Mouse (Mus musculus) neural tube, embryonic 15.5 days (tissue): Measurements from ENCODE around the gene Bcl10. TPM values are rescaled to one million over a fixed set of nuclear protein-coding genes. Genes with fewer than 3 reads are reported as not detected.
A peak's percentile ranks its signal among the peaks of the same experiment; 100 is the strongest.
"Not testable (repeated sequence)": the region's sequence is repeated elsewhere in the genome, so short reads cannot be mapped to it uniquely, and the experiment has no call there.

Experiments
- ATAC-seq: fragments of 200-750 bp; cut with Nextera tagmentation; 2 replicates; pipeline ENCODE4 v1.8.0; 2017; ENCODE audit warnings: mild to moderate bottlenecking, moderate TSS enrichment, moderate library complexity; ENCODE audit not compliant: low FRiP score
- H3K27ac ChIP-seq: fragments of 300-500 bp; sonication (generic); replicated peaks from 2 replicates; pipeline ENCODE4 v1.5.1; 2015; ENCODE audit warnings: mild to moderate bottlenecking, inconsistent platforms
- H3K27me3 ChIP-seq: fragments of 300-500 bp; sonication (generic); replicated peaks from 2 replicates; pipeline ENCODE4 v1.6.1; 2015; ENCODE audit warnings: inconsistent platforms
- H3K36me3 ChIP-seq: fragments of 300-500 bp; sonication (generic); 2 replicates; pipeline ENCODE4 v1.6.1; 2015; ENCODE audit warnings: inconsistent platforms
- H3K4me1 ChIP-seq: fragments of 300-500 bp; sonication (generic); 2 replicates; pipeline ENCODE4 v1.6.1; 2015; ENCODE audit warnings: inconsistent platforms
- H3K4me2 ChIP-seq: fragments of 300-500 bp; sonication (generic); 2 replicates; pipeline ENCODE4 v1.6.1; 2015; ENCODE audit warnings: inconsistent platforms, mild to moderate bottlenecking, moderate library complexity
- H3K4me3 ChIP-seq: fragments of 300-500 bp; sonication (generic); replicated peaks from 2 replicates; pipeline ENCODE4 v1.5.1; 2015; ENCODE audit warnings: mild to moderate bottlenecking, inconsistent platforms
- H3K9ac ChIP-seq: fragments of 300-500 bp; sonication (generic); replicated peaks from 2 replicates; pipeline ENCODE4 v1.6.1; 2015; ENCODE audit warnings: mild to moderate bottlenecking, inconsistent platforms
- H3K9me3 ChIP-seq: fragments of 300-500 bp; sonication (generic); replicated peaks from 2 replicates; pipeline ENCODE4 v1.6.1; 2016; ENCODE audit warnings: inconsistent platforms
- WGBS: fragments of 180-500 bp; shearing (Covaris S2); methylation state at CpG from one replicate; pipeline ENCODE4 v1.1.7; 2015; ENCODE audit warnings: mixed read lengths; 5-methylcytosine and 5-hydroxymethylcytosine counted together
- polyA plus RNA-seq: library from polyadenylated mRNA; unstranded; fragments of >200 nt; fragmentation: Nextera tagmentation; extraction: Ambion mirVana; gene quantifications from 2 replicates; pipeline ENCODE4 v1.2.1, GENCODE M21; 2015

Gene Bcl10
- polyA plus RNA-seq, 1 experiment from 2014 or later: 33.9 TPM

DNA sequence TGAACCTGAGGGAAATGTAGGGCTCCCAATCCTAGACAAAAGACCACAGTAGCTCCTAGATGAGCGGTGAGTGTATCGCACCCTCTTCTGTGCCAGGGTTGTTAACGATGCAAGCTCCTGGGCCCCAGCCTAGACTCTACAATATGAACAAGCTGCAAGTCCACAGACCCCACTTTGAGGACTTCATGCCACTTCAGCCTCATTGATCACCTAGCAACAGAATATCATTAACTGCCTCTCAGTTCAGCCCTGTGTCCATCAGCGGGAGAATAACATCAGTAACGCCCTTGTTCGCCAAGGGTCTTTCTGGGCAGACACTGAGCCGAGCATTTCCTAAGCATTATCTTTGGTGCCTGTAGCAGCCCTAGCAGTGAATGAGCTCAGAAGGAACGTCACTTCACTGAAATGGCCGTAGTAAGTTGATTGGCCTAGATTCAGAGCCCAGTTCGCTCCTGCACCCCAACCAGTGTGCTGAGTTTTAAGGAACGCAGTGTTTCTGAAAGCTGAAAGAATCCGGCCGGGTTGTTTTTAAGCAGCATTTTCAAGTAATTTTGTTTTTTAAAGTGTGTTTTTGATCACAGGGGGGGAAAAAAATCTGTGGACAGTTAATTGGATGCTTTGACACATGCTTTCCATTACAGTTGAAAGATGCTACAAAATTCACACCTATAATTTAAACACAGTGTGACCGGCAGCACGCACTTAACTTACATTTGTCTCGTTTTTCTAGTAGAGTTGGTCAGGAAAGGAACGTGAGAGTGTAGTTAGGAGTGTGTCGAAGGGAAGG is 32.1 kb upstream of the Bcl10 start:
- Histone ChIP-seq H3K9ac (no peak overlapping the region), H3K4me3 (no peak overlapping the region), H3K4me2 (no peak overlapping the region), H3K27ac (peak overlapping the region; percentile 58), H3K9me3 (no peaks in the 10 kb centered on the region), H3K4me1 (peaks cover 8% of the 10 kb centered on the region), H3K36me3 (no peaks in the 10 kb centered on the region), H3K27me3 (no peaks in the 10 kb centered on the region; the same call in 1 of the 2 replicates)
- peak; percentile 84 for ATAC-seq
- 34% methylated on average over 18 of the region's 18 CpGs for WGBS

DNA sequence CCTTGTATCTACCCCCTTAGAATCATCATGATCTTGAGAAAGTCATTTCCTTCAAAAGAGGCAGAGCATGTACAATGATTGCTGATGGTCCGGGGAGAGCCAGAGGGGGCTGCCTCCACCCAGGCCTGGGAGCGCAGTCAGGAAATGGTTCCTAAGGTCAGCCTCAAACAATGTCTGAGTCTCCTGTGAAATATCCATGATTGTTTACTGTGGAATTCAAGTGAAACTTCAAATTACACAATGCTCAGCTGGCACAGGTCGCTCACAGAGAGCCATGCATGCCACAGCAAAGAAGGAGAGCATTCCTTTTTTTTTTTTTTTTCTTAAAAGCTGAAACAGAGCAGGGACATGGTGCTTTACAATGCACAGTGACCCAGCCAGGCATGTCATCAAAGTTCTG is 30.2 kb upstream of the Bcl10 start:
- no peak for ATAC-seq
- Histone ChIP-seq H3K4me3 (no peak overlapping the region), H3K36me3 (no peaks in the 10 kb centered on the region), H3K4me2 (no peak overlapping the region), H3K9ac (no peak overlapping the region), H3K9me3 (no peaks in the 10 kb centered on the region), H3K4me1 (0 out of 2 replicates have a peak, but pooled peaks cover 3% of the 10 kb centered on the region), H3K27me3 (no peaks in the 10 kb centered on the region; the same call in 1 of the 2 replicates), H3K27ac (no peak overlapping the region)
- 85% methylated on average over 3 of the region's 3 CpGs for WGBS

DNA sequence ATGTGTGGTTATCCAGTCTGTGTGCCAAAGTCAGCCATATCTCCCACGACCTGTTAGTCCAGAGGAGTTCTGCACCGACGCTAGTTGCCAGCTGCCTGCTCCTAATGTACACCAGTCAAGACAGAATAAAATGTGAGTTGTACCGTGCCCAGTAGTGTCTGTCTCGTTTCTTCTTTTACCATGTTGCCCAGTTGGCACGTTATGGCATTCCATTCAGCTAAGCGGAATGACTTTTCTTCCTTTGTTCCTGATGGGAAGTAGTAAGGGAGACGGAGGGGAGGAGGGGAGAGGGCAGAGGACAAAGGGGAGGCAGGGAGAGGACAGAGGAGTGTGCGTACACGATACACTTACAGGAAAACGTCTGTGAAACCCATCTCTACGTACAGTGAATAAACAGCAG is 28.5 kb upstream of the Bcl10 start:
- ATAC-seq: no peak; the same call in 1 of the 2 replicates
- Histone ChIP-seq H3K4me2 (no peak overlapping the region), H3K4me3 (no peak overlapping the region), H3K27ac (0 out of 2 replicates have a peak overlapping the region, but pooled peaks have one; percentile 4), H3K9ac (no peak overlapping the region), H3K27me3 (no peaks in the 10 kb centered on the region; the same call in 1 of the 2 replicates), H3K4me1 (0 out of 2 replicates have a peak, but pooled peaks cover 3% of the 10 kb centered on the region), H3K9me3 (no peaks in the 10 kb centered on the region), H3K36me3 (no peaks in the 10 kb centered on the region)
- WGBS: 32% methylated on average over 12 of the region's 12 CpGs

DNA sequence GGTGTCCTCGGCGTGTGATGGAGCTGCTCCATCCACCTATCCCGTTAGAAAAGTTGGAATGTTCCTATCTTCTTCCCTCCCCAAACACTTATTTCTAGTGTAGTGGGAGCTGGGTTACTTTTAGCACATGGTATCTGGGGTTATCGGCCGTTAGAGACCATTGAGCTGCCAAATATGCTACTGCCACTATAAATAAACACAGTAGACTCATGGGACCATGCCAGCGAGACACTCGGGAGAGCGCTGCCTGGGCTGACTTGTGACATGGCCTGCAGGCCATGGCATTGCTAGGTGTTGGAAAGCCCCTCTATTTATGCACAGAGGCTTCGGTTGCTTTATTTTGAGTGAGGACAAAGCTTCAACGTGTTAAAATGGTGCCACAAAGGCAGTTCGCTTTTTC is 24.9 kb upstream of the Bcl10 start:
- H3K36me3 ChIP-seq: no peaks in the 10 kb centered on the region
- no peak for ATAC-seq
- H3K4me1 ChIP-seq: 0 out of 2 replicates have a peak, but pooled peaks cover 3% of the 10 kb centered on the region
- H3K9ac ChIP-seq: no peak overlapping the region
- no peak overlapping the region for H3K4me3 ChIP-seq
- H3K4me2 ChIP-seq: no peak overlapping the region
- 75% methylated on average over 11 of the region's 11 CpGs for WGBS
- H3K9me3 ChIP-seq: no peaks in the 10 kb centered on the region
- H3K27me3 ChIP-seq: no peaks in the 10 kb centered on the region; the same call in 1 of the 2 replicates
- H3K27ac ChIP-seq: no peak overlapping the region

DNA sequence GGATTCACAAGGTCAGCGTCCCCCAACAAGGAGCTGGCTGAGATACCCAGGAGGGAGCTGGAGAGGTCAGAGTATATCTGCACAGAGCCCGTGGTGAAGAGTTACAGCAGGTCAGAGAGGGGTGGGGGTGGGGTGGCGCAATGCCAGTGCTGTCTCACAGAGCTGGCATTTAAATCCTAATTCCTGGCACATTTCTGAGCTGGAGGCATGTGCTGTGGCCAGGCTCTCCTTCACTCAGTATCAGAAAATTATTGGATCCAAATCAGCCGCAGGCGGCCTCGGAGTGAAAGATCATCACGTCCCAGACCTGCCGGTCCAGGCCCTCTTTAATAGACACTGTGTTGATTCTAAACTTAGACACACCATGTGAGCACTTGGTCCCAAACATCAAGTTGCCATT is 22.8 kb upstream of the Bcl10 start:
- no peaks in the 10 kb centered on the region for H3K27me3 ChIP-seq
- H3K4me3 ChIP-seq: no peak overlapping the region
- H3K9me3 ChIP-seq: no peaks in the 10 kb centered on the region
- 75% methylated on average over 8 of the region's 8 CpGs for WGBS
- 0 out of 2 replicates have a peak, but pooled peaks have one; percentile 29 for ATAC-seq
- H3K9ac ChIP-seq: no peak overlapping the region
- no peak overlapping the region for H3K4me2 ChIP-seq
- no peaks in the 10 kb centered on the region for H3K36me3 ChIP-seq
- no peaks in the 10 kb centered on the region for H3K4me1 ChIP-seq
- no peak overlapping the region for H3K27ac ChIP-seq

GRCm38 (mm10) chr3:145903530-145903929 is 19.1 kb upstream of the Bcl10 start:
- Histone ChIP-seq H3K9ac (no peak overlapping the region), H3K27me3 (no peaks in the 10 kb centered on the region), H3K4me2 (no peak overlapping the region), H3K27ac (no peak overlapping the region), H3K4me3 (no peak overlapping the region), H3K36me3 (no peaks in the 10 kb centered on the region), H3K4me1 (no peaks in the 10 kb centered on the region), H3K9me3 (no peaks in the 10 kb centered on the region)
- WGBS: 83% methylated on average over 8 of the region's 8 CpGs
- no peak for ATAC-seq

GRCm38 (mm10) chr3:145904850-145905776 is 17.5 kb upstream of the Bcl10 start:
- WGBS: 53% methylated on average over 22 of the region's 22 CpGs
- Histone ChIP-seq H3K4me2 (peak overlapping the region; percentile 46), H3K4me3 (no peak overlapping the region), H3K9ac (no peak overlapping the region), H3K36me3 (no peaks in the 10 kb centered on the region), H3K4me1 (no peaks in the 10 kb centered on the region), H3K9me3 (no peaks in the 10 kb centered on the region), H3K27ac (no peak overlapping the region), H3K27me3 (no peaks in the 10 kb centered on the region)
- ATAC-seq: peak; percentile 43; the same call in 1 of the 2 replicates

GRCm38 (mm10) chr3:145906582-145906981 is 16.0 kb upstream of the Bcl10 start:
- H3K4me1 ChIP-seq: no peaks in the 10 kb centered on the region
- H3K4me2 ChIP-seq: no peak overlapping the region
- H3K27ac ChIP-seq: no peak overlapping the region
- no peak overlapping the region for H3K4me3 ChIP-seq
- ATAC-seq: no peak
- no peaks in the 10 kb centered on the region for H3K9me3 ChIP-seq
- no peaks in the 10 kb centered on the region for H3K27me3 ChIP-seq
- no peak overlapping the region for H3K9ac ChIP-seq
- H3K36me3 ChIP-seq: no peaks in the 10 kb centered on the region
- 93% methylated on average over 9 of the region's 9 CpGs for WGBS

- no peaks in the 10 kb centered on the region for H3K4me1 ChIP-seq
- H3K27me3 ChIP-seq: no peaks in the 10 kb centered on the region
- no peak overlapping the region for H3K4me3 ChIP-seq
- no peaks in the 10 kb centered on the region for H3K9me3 ChIP-seq
- 89% methylated on average over 7 of the region's 7 CpGs for WGBS
- no peak overlapping the region for H3K9ac ChIP-seq
- no peak overlapping the region for H3K27ac ChIP-seq
- no peak for ATAC-seq
- H3K36me3 ChIP-seq: no peaks in the 10 kb centered on the region
- H3K4me2 ChIP-seq: no peak overlapping the region
These were observed 10.1 kb upstream of the Bcl10 start for GRCm38 (mm10) chr3:145912512-145912911.

GRCm38 (mm10) chr3:145913263-145913662 is 9.3 kb upstream of the Bcl10 start:
- Histone ChIP-seq H3K4me1 (no peaks in the 10 kb centered on the region), H3K4me2 (no peak overlapping the region), H3K9ac (no peak overlapping the region), H3K4me3 (no peak overlapping the region), H3K9me3 (no peaks in the 10 kb centered on the region), H3K27me3 (no peaks in the 10 kb centered on the region), H3K36me3 (no peaks in the 10 kb centered on the region), H3K27ac (no peak overlapping the region)
- ATAC-seq: no peak
- WGBS: 87% methylated on average over 6 of the region's 6 CpGs

GRCm38 (mm10) chr3:145913942-145914341 is 8.7 kb upstream of the Bcl10 start:
- not testable (repeated sequence) for H3K4me2 ChIP-seq, H3K9me3 ChIP-seq, H3K27ac ChIP-seq, H3K4me3 ChIP-seq, H3K4me1 ChIP-seq, H3K36me3 ChIP-seq, ATAC-seq, H3K9ac ChIP-seq, H3K27me3 ChIP-seq
- WGBS: 81% methylated on average over 7 of the region's 7 CpGs
